Mouse (Mus musculus): ENCODE data around the gene Spsb1.

- TF ChIP-seq CTCF (IDR thresholded peaks at IDR 0.05; ENCODE audit: low read depth, low read length) (no peak), GATA1 (IDR thresholded peaks at IDR 0.05; ENCODE audit: borderline replicate concordance, low read length) (no peak), TAL1 (conservative IDR thresholded peaks at IDR 0.05; ENCODE audit: low read depth, low read length) (no peak), POLR2AphosphoS5 (IDR thresholded peaks at IDR 0.05; ENCODE audit: insufficient replicate concordance, low read depth, low read length) (no peak), GATA2 (IDR thresholded peaks at IDR 0.05; ENCODE audit: borderline replicate concordance, low read depth, low read length) (no peak)
Observed at GRCm38 (mm10) chr4:149952201-149952600, 2.6 kb downstream of the Spsb1 start.

All from G1E (cell line).